Mouse (Mus musculus): Measurements from ENCODE around the gene Adamts9.

- no peak for TF ChIP-seq POLR2A (IDR thresholded peaks at IDR 0.05; ENCODE audit: borderline replicate concordance, control insufficient read depth, low read depth, low read length)
- no peak for TF ChIP-seq CTCF (IDR thresholded peaks at IDR 0.05; ENCODE audit: control insufficient read depth, insufficient read depth, low read length)
These were observed 133.5 kb downstream of the Adamts9 start for GRCm38 (mm10) chr6:92809818-92810217.
